Mouse (Mus musculus) myocyte (in vitro differentiated cells): ENCODE measurements at regions not wholly inside any gene's neighbourhood (a gene's known extent, or its start where the extent isn't known, plus 50 kb on each side); places are given as distances from the start of the nearest gene placed in this dataset.
A peak's percentile ranks its signal among the peaks of the same experiment; 100 is the strongest.

ENCODE experiments used
- H3K27me3 ChIP-seq: one replicate; pipeline ENCODE4 v1.6.1; 2011; ENCODE audit not compliant: control insufficient read depth, insufficient read depth, insufficient read length
- H3K36me3 ChIP-seq: one replicate; pipeline ENCODE4 v1.6.1; 2011; ENCODE audit not compliant: control insufficient read depth, insufficient read depth
- H3K4me2 ChIP-seq: one replicate; pipeline ENCODE4 v1.6.1; 2011; ENCODE audit warnings: low read depth, control low read depth
- H3K4me3 ChIP-seq: one replicate; pipeline ENCODE4 v1.5.1; 2011; ENCODE audit warnings: mild to moderate bottlenecking, control low read depth, moderate library complexity
- H3K79me2 ChIP-seq: one replicate; pipeline ENCODE4 v1.6.1; 2011; ENCODE audit not compliant: control insufficient read depth, insufficient read depth
- H3ac ChIP-seq: one replicate; pipeline ENCODE4 v1.6.1; 2011; ENCODE audit not compliant: control insufficient read depth, insufficient read length
- CEBPB ChIP-seq: IDR thresholded peaks from 2 replicates; pipeline ENCODE4 v1.6.1; 2011; ENCODE audit warnings: mild to moderate bottlenecking, moderate library complexity; ENCODE audit not compliant: poor library complexity, insufficient read depth, severe bottlenecking
- E2F4 ChIP-seq: IDR thresholded peaks from one replicate; pipeline ENCODE4 v1.6.1; 2011; ENCODE audit warnings: mild to moderate bottlenecking, control low read depth, moderate library complexity; ENCODE audit not compliant: insufficient read depth
- MAX ChIP-seq: IDR thresholded peaks from one replicate; pipeline ENCODE4 v1.6.1; 2011; ENCODE audit warnings: low read depth, mild to moderate bottlenecking, control low read depth
- MYOD1 ChIP-seq, 3 experiments: IDR thresholded peaks; one replicate each; pipeline ENCODE4 v1.6.1; 2011; ENCODE audit warnings: control low read depth in 2 of 3, low read depth in 2 of 3, mild to moderate bottlenecking in 2 of 3, moderate library complexity in 1 of 3; ENCODE audit not compliant: insufficient read length in 2 of 3, control insufficient read depth in 1 of 3
- MYOG ChIP-seq, 3 experiments: IDR thresholded peaks; one replicate each; pipeline ENCODE4 v1.6.1; 2011; ENCODE audit warnings: control low read depth in 2 of 3, low read depth in 2 of 3, mild to moderate bottlenecking in 2 of 3; ENCODE audit not compliant: insufficient read length in 2 of 3, control insufficient read depth in 1 of 3, insufficient read depth in 1 of 3
- POLR2A ChIP-seq: IDR thresholded peaks from one replicate; pipeline ENCODE4 v1.6.1; 2011; ENCODE audit warnings: low read depth, mild to moderate bottlenecking, control low read depth, moderate library complexity; ENCODE audit not compliant: insufficient read length
- POLR2AphosphoS2 ChIP-seq: IDR thresholded peaks from one replicate; pipeline ENCODE4 v1.6.1; 2011; ENCODE audit warnings: low read depth, control low read depth; ENCODE audit not compliant: insufficient read length
- REST ChIP-seq: IDR thresholded peaks from one replicate; pipeline ENCODE4 v1.6.1; 2011; ENCODE audit warnings: mild to moderate bottlenecking, control low read depth, moderate library complexity; ENCODE audit not compliant: insufficient read depth, insufficient read length
- SRF ChIP-seq: IDR thresholded peaks from one replicate; pipeline ENCODE4 v1.6.1; 2011; ENCODE audit warnings: low read depth; ENCODE audit not compliant: control insufficient read depth, insufficient read length
- TCF12 ChIP-seq: IDR thresholded peaks from one replicate; pipeline ENCODE4 v1.6.1; 2011; ENCODE audit warnings: mild to moderate bottlenecking, control low read depth; ENCODE audit not compliant: poor library complexity, insufficient read depth, severe bottlenecking
- TCF3 ChIP-seq: IDR thresholded peaks from one replicate; pipeline ENCODE4 v1.6.1; 2011; ENCODE audit warnings: low read depth, control low read depth; ENCODE audit not compliant: insufficient read length
- USF1 ChIP-seq: IDR thresholded peaks from one replicate; pipeline ENCODE4 v1.6.1; 2011; ENCODE audit warnings: low read depth, mild to moderate bottlenecking, control low read depth, moderate library complexity

DNA sequence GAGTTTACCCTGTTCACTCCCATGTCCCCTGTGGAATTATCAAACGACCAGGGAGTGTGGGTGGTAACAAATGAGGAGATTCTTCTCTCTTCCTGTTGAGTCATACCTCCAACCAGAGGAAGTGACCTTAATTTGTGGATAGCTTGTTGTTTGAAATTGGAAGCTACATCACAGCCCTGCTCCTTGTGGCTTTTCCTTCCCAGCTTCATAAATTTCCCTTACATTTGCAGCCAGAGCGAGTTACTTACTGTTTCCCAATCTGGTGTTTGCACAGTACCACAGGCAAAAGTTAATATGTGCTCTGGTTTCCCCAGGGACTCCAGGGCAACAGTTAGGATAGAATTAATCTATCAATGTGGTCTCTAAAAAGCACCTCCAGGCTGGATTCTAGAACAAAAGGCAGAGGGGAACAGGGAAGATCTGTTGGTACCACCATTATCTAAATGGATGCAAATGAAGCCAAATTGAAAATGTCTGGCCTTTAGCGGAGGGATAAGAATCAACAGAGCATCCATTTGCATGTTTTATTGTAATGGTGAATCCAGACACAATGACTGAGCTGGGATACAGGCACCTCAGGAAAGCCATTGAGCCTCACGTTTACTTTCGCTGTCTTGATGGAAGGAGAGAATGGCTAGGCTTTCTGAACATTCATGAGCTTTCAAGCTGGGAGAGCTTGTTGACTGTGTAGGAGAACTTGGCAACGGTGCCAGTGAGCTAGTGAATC, 88.5 kb upstream of the Mitf start:
- Histone ChIP-seq H3ac (no peak overlapping the region), H3K27me3 (no peaks in the 10 kb centered on the region), H3K36me3 (no peaks in the 10 kb centered on the region), H3K4me3 (no peak overlapping the region), H3K4me2 (peak overlapping the region; percentile 42), H3K79me2 (no peaks in the 10 kb centered on the region)
- TF ChIP-seq CEBPB, result no peak
- no peak for TF ChIP-seq TCF12
- no peak for TF ChIP-seq POLR2AphosphoS2
- TF ChIP-seq REST, result no peak
- no peak for TF ChIP-seq SRF
- no peak for TF ChIP-seq E2F4
- no peak for TF ChIP-seq USF1
- no peak for TF ChIP-seq MAX
- no peak for TF ChIP-seq MYOD1 (IDR thresholded peaks at IDR 0.05; ENCODE audit: control insufficient read depth in 1 of 3, insufficient read length in 2 of 3, low read depth in 2 of 3)

DNA sequence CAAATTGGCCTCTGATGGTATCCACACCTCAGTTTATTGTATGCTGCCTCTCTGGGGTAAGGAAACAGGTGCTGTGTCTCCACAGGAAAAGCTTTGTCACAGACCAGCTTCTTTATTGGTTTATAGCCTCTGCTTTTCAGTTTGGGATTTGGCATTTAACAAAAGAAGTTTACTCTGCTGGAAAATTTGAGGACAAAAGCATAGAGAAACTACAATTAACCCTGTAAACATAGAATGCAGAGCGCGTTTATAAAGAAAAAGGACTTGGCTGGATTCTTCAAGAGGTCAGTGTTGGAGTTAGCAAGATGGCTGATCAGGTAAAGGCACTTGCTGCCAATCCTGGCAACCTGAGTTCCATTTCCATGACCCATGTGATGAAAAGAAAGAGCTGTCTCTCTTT, 90.1 kb upstream of the Frmd4b start:
- no peak overlapping the region for H3K4me3 ChIP-seq
- no peaks in the 10 kb centered on the region for H3K36me3 ChIP-seq
- H3K4me2 ChIP-seq, result no peak overlapping the region
- TF ChIP-seq MYOG (IDR thresholded peaks at IDR 0.05; ENCODE audit: control insufficient read depth in 1 of 3, insufficient read depth in 1 of 3, insufficient read length in 2 of 3, low read depth in 2 of 3) (no peak), TCF12 (no peak), MAX (no peak), POLR2AphosphoS2 (no peak), POLR2A (no peak), SRF (no peak), REST (no peak), TCF3 (no peak), MYOD1 (IDR thresholded peaks at IDR 0.05; ENCODE audit: control insufficient read depth in 1 of 3, insufficient read length in 2 of 3, low read depth in 2 of 3) (no peak), USF1 (no peak), E2F4 (no peak), CEBPB (no peak)
- H3K79me2 ChIP-seq, result no peaks in the 10 kb centered on the region
- no peak overlapping the region for H3ac ChIP-seq
- no peaks in the 10 kb centered on the region for H3K27me3 ChIP-seq

DNA sequence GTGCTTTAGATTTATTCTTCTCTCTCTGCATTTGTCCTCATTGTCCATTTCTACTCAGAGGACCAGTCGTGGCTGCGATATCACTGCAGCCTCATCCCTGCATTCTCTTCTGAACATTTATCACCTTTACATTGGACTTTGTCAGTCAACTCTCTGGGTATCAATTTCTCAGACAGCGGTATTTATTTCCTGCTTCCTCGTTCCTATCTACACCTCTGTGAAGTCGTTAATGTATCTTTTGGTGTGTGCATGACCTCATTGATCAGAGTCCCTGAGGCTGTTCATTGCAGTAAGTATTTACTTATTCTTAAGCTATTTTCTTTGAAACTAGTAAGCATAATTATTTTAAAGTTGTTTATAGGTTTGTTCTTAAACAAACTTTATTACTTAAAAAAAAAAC, 87.0 kb upstream of the Frmd4b start:
- Histone ChIP-seq H3K27me3 (peaks cover 2% of the 10 kb centered on the region), H3K79me2 (no peaks in the 10 kb centered on the region), H3K36me3 (no peaks in the 10 kb centered on the region), H3K4me3 (no peak overlapping the region), H3ac (no peak overlapping the region), H3K4me2 (no peak overlapping the region)
- TF ChIP-seq TCF3 (no peak), MYOG (IDR thresholded peaks at IDR 0.05; ENCODE audit: control insufficient read depth in 1 of 3, insufficient read depth in 1 of 3, insufficient read length in 2 of 3, low read depth in 2 of 3) (no peak)

DNA sequence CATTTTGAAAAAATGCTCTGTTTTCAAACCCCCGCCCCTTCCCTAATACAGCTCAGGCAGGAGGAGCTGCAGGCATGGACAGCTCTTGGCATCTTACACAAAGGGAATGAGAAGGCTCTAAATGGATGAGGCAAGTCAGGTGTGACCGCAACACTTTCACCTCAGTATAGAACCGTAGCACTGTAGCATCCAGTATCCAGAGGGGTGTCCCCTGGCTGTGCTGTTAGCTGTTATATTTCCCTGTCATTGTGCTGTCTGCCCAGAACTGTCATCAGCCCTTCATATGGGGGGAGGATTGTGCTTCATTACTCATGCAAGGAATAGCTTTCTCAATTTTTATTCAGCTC, 82.4 kb upstream of the Frmd4b start:
- Histone ChIP-seq H3K4me2 (no peak overlapping the region), H3ac (no peak overlapping the region), H3K36me3 (no peaks in the 10 kb centered on the region), H3K4me3 (no peak overlapping the region), H3K27me3 (peaks cover 5% of the 10 kb centered on the region), H3K79me2 (no peaks in the 10 kb centered on the region)
- TF ChIP-seq MYOG (IDR thresholded peaks at IDR 0.05; ENCODE audit: control insufficient read depth in 1 of 3, insufficient read depth in 1 of 3, insufficient read length in 2 of 3, low read depth in 2 of 3), result no peak
- no peak for TF ChIP-seq USF1
- no peak for TF ChIP-seq POLR2AphosphoS2

DNA sequence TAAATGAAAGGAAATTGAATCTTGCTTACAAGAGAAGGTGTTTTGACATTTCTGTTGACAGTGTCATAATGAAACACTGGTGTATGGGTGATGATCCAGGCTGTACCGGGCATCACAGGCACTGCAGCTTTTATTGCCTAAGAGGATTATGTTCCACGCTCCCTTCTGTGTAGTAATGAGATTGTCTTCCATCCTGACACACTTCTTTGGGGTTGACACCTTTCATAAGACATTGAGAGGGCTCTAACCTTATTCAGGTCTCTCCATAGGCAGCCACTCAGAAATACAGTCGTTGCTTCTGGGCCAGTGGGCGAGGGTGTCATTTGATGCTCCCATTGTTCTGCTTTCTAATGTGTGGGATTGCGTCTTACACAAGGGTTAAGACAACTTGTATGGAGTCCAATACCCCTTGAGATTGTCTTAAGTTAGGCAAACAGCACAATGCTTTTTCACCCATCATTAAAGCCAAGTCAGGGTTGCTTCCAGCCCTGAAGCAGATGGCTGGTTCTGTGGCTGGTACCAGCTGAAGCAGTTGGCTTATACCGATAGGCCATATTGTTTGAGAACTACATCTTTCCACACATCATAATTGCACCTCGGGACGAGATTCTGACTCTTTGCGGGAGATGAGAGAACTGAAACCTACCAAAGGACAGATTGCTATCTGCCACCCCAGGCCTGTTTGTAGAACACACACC, 81.9 kb upstream of the Frmd4b start:
- H3K4me3 ChIP-seq, result no peak overlapping the region
- no peak overlapping the region for H3K4me2 ChIP-seq
- no peak overlapping the region for H3ac ChIP-seq
- TF ChIP-seq SRF (no peak), MYOG (IDR thresholded peaks at IDR 0.05; ENCODE audit: control insufficient read depth in 1 of 3, insufficient read depth in 1 of 3, insufficient read length in 2 of 3, low read depth in 2 of 3) (no peak), MYOD1 (IDR thresholded peaks at IDR 0.05; ENCODE audit: control insufficient read depth in 1 of 3, insufficient read length in 2 of 3, low read depth in 2 of 3) (no peak), CEBPB (no peak), POLR2AphosphoS2 (no peak), USF1 (no peak), TCF3 (no peak), POLR2A (no peak), E2F4 (no peak), MAX (no peak), TCF12 (no peak), REST (no peak)
- no peaks in the 10 kb centered on the region for H3K36me3 ChIP-seq
- H3K27me3 ChIP-seq, result peaks cover 5% of the 10 kb centered on the region
- no peaks in the 10 kb centered on the region for H3K79me2 ChIP-seq
